Mouse (Mus musculus) liver, embryonic 14.5 days (tissue): ENCODE measurements around the gene Lrsam1. TPM values are rescaled to one million over a fixed set of nuclear protein-coding genes. Genes with fewer than 3 reads are reported as not detected.

Source experiments
- ATAC-seq: fragments of 200-750 bp; cut with Nextera tagmentation; 2 replicates; pipeline ENCODE4 v1.8.0; 2017; ENCODE audit warnings: moderate number of reproducible peaks, mild to moderate bottlenecking, moderate library complexity; ENCODE audit not compliant: insufficient read depth
- DNase-seq, 3 experiments: peaks; one replicate each; pipeline ENCODE4 v3.0.0-alpha.2; 2012 to 2013; ENCODE audit warnings: low read depth in 3 of 3, low spot score in 3 of 3
- H3K27ac ChIP-seq: fragments of 300-500 bp; sonication (generic); 2 replicates; pipeline ENCODE4 v1.5.1; 2014; ENCODE audit warnings: moderate library complexity, mild to moderate bottlenecking, control low read depth, inconsistent platforms
- H3K27me3 ChIP-seq: fragments of 300-500 bp; sonication (generic); 2 replicates; pipeline ENCODE4 v1.6.1; 2014; ENCODE audit warnings: mild to moderate bottlenecking, low read length, moderate library complexity; ENCODE audit not compliant: control insufficient read depth, insufficient read depth
- H3K36me3 ChIP-seq: fragments of 300-500 bp; sonication (generic); replicated peaks from 2 replicates; pipeline ENCODE4 v1.6.1; 2014; ENCODE audit warnings: low read depth; ENCODE audit not compliant: control insufficient read depth, insufficient read depth
- H3K4me1 ChIP-seq, 2 experiments: fragments of 200-500 bp in 1 of 2; fragments of 300-500 bp in 1 of 2; sonication (generic) in 1 of 2; replicated peaks; 2 replicates each; pipeline ENCODE4 v1.6.1; 2012 to 2014; ENCODE audit warnings: antibody characterized with exemption in 1 of 2, inconsistent platforms in 1 of 2, low read length in 1 of 2; ENCODE audit not compliant: control insufficient read depth in 2 of 2, insufficient read depth in 2 of 2
- H3K4me2 ChIP-seq: fragments of 300-500 bp; sonication (generic); 2 replicates; pipeline ENCODE4 v1.6.1; 2014; ENCODE audit warnings: low read depth, mild to moderate bottlenecking, control low read depth, moderate library complexity
- H3K4me3 ChIP-seq, 2 experiments: fragments of 200-500 bp in 1 of 2; fragments of 300-500 bp in 1 of 2; sonication (generic) in 1 of 2; 2 replicates each; pipeline ENCODE4 v1.5.1; 2012 to 2014; ENCODE audit warnings: low read depth in 2 of 2, low read length in 2 of 2, mild to moderate bottlenecking in 2 of 2, control low read depth in 1 of 2, inconsistent platforms in 1 of 2, moderate library complexity in 1 of 2; ENCODE audit not compliant: insufficient read depth in 1 of 2
- H3K9ac ChIP-seq: fragments of 300-500 bp; sonication (generic); replicated peaks from 2 replicates; pipeline ENCODE4 v1.6.1; 2014; ENCODE audit warnings: mild to moderate bottlenecking, control low read depth, moderate library complexity
- H3K9me3 ChIP-seq: fragments of 300-500 bp; sonication (generic); 2 replicates; pipeline ENCODE4 v1.6.1; 2016; ENCODE audit warnings: low read length, mixed read lengths; ENCODE audit not compliant: control insufficient read depth
- CTCF ChIP-seq: IDR thresholded peaks from 2 replicates; pipeline ENCODE4 v1.5.1; 2016; ENCODE audit warnings: antibody characterized with exemption, low read depth, control low read depth
- EP300 ChIP-seq: IDR thresholded peaks from 2 replicates; pipeline ENCODE4 v1.6.1; 2016; ENCODE audit warnings: antibody characterized with exemption, low read depth
- WGBS: fragments of 180-500 bp; shearing (Covaris S2); extraction: QIAGEN DNeasy Blood & Tissue Kit; methylation state at CpG from one replicate; pipeline ENCODE4 v1.1.7; 2014; ENCODE audit not compliant: insufficient replicate concordance; 5-methylcytosine and 5-hydroxymethylcytosine counted together
- polyA plus RNA-seq, 2 experiments: library from polyadenylated mRNA; depleted of rRNA in 1 of 2; stranded (reverse) in 1 of 2; unstranded in 1 of 2; fragments of >200 nt; fragmentation: Nextera tagmentation in 1 of 2; extraction: Ambion mirVana in 1 of 2; gene quantifications; 2 replicates each; pipeline versions ENCODE4 v1.2.1 to v1.2.3; 2012 to 2014

Lrsam1 gene
- polyA plus RNA-seq, 2 experiments, result 1.1 to 2.5 TPM

DNA sequence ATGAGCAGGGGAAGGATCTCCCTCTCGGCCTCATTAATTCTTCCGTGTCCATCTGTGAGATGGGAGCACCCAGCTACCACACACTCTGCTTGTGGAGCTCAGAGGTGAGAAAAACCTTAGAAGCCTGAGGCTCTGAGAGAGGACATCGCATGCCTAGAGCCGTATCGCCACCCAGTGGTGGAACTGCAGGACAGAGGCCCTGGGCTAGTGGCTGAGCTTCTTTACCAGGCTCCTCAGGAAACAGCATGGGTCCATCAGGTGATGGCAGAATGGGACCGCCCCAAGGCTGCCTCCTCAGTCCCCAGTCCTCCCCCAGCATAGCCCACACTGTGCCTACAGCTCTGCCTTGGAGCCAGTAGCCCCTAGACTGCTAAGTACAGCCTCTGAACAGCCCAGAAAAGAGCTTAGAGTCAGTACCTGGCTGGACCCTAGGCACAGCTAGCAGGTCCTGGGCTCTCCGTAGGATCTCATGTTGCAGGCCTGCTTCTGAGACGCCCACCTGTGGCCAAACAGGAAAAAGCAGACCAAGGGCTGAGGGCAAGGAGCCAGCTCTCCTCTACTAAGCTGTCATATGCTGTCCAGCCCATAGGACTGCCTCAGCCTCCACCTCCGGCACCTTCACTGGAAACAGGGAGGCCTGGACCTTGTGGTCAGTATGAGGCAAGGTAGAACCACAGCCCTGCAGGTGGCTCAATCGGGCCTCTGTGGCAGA is 33.0 kb downstream of the Lrsam1 start:
- DNase-seq (no peak), ATAC-seq (peak; percentile 24; the same call in 1 of the 2 replicates)
- no peaks in the 10 kb centered on the region for H3K9me3 ChIP-seq
- H3K4me1 ChIP-seq, result no peaks in the 10 kb centered on the region
- H3K4me2 ChIP-seq, result no peak overlapping the region
- H3K9ac ChIP-seq, result no peak overlapping the region
- 28% methylated on average over 10 of the region's 10 CpGs for WGBS
- H3K27ac ChIP-seq, result no peak overlapping the region
- H3K4me3 ChIP-seq, result no peak overlapping the region
- H3K36me3 ChIP-seq, result no peaks in the 10 kb centered on the region
- no peaks in the 10 kb centered on the region for H3K27me3 ChIP-seq
- peak; percentile 84 for TF ChIP-seq CTCF
- TF ChIP-seq EP300, result no peak

- H3K9ac ChIP-seq, result no peak overlapping the region
- ATAC-seq, result no peak
Measured at GRCm38 (mm10) chr2:32927624-32928234, 33.7 kb downstream of the Lrsam1 start.

DNA sequence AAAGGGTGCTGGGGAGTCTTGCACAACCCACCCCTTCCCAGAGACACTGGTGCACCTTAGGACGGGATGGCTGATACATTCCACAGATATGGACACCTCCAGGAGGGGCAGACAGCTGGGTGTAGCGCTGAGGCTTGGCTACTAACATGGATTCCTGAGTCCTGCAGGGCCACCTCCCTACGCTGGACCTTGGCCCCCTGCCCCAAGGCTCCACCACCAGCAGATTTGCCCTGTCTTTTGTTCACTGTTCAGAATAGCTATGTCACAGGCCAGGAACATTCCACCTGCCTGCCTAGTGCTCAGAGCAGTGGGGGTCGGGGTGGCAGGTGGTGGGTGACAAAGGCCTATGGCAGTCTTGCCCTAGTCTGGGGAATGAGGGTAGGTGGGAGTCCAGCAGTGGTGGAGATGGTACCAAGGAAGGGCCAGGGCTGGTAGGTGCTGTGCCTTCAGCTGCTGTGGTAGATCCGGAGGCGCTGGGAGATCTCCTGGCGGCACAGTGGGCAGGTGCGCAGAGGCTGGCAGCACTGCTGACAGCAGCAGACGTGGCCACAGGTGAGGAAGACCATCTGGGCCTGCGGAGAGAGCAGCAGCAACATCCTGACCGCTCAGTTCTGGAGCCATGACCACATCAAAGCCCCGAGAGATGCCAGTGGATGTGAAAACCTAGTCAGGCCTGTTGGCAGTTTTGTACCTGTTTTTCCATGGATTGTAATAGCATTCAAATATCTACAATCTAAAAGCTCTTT is 34.9 kb downstream of the Lrsam1 start:
- H3K4me2 ChIP-seq, result no peak overlapping the region
- no peak overlapping the region for H3K27ac ChIP-seq
- no peaks in the 10 kb centered on the region for H3K27me3 ChIP-seq
- ATAC-seq (no peak), DNase-seq (no peak)
- no peak overlapping the region for H3K4me3 ChIP-seq
- WGBS, result 83% methylated on average over 11 of the region's 12 CpGs
- no peak for TF ChIP-seq CTCF
- TF ChIP-seq EP300, result no peak
- no peak overlapping the region for H3K9ac ChIP-seq
- no peaks in the 10 kb centered on the region for H3K9me3 ChIP-seq
- H3K36me3 ChIP-seq, result no peaks in the 10 kb centered on the region
- no peaks in the 10 kb centered on the region for H3K4me1 ChIP-seq

More at GRCm38 (mm10) chr2:32927624-32928234, 33.7 kb downstream of the Lrsam1 start:
- Histone ChIP-seq H3K4me3 (no peak overlapping the region), H3K27me3 (no peaks in the 10 kb centered on the region), H3K9me3 (no peaks in the 10 kb centered on the region), H3K4me2 (no peak overlapping the region), H3K27ac (no peak overlapping the region), H3K4me1 (no peaks in the 10 kb centered on the region), H3K36me3 (no peaks in the 10 kb centered on the region)
- DNase-seq, result no peak
- 67% methylated on average over 15 of the region's 15 CpGs for WGBS
- TF ChIP-seq EP300 (no peak), CTCF (no peak)

DNA sequence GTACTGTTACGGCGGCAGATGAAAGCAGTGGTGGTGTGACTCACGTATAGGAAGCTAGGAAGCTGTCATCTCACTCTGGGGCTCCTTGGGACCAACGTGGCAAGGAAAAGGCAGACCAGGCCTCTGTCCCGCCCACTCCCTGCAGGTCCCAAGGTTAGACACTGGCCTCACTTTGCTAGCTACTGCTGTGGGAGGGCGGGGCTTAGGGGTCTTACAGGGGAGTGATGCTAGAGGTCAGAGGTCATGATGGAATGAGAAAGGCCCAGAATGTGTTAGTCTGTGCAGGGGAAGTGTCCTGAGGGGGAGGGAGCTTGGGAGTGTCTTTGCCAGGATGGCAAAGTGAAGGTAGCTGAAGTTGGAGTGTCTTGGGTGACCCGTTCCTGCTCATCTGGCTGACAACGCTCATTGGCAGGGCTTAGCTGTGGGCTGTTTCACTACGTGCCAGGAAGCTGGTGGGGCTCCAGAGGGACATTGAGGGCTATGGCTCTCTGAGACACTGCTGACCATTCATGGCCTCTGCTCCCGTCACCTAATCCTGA is 37.0 kb downstream of the Lrsam1 start:
- Histone ChIP-seq H3K9ac (no peak overlapping the region), H3K4me3 (no peak overlapping the region), H3K27me3 (no peaks in the 10 kb centered on the region), H3K4me2 (no peak overlapping the region), H3K9me3 (no peaks in the 10 kb centered on the region), H3K27ac (no peak overlapping the region), H3K36me3 (no peaks in the 10 kb centered on the region), H3K4me1 (no peaks in the 10 kb centered on the region)
- DNase-seq, result no peak
- ATAC-seq, result no peak
- WGBS, result 67% methylated on average over 10 of the region's 10 CpGs
- TF ChIP-seq EP300 (no peak), CTCF (no peak)
